Mouse (Mus musculus): ENCODE measurements at regions not wholly inside any gene's neighbourhood (a gene's known extent, or its start where the extent isn't known, plus 50 kb on each side); places are given as distances from the start of the nearest gene placed in this dataset.

DNA sequence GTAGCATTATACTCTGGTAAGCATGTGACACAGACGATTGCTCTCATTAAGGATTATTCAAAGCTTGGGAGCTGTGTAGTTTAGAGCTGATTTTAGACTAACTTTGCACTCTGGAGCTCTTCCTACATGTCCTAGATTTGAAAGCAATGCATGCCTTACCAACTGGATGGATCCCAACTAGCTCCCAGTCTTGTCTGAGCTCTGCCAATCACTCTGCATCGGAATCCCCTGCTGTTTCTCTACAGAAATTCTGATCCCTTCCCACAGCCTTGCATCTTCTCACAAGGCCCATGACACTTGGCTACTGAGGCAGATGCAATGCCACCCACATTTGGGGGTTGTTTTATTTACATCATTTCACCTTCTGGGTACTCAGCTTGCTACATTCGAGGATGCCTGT is 277.8 kb downstream of the Adgrg6 start:
- TF ChIP-seq CTCF (IDR thresholded peaks at IDR 0.05) (no peak), EP300 (IDR thresholded peaks at IDR 0.05; ENCODE audit: insufficient read depth, low read depth, low read length) (no peak)
